Mouse (Mus musculus): ENCODE measurements around the gene Gm10322. TPM values are rescaled to one million over a fixed set of nuclear protein-coding genes. Genes with fewer than 3 reads are reported as not detected.

Gene Gm10322
- polyA plus RNA-seq, 2 experiments, result not detected

DNA sequence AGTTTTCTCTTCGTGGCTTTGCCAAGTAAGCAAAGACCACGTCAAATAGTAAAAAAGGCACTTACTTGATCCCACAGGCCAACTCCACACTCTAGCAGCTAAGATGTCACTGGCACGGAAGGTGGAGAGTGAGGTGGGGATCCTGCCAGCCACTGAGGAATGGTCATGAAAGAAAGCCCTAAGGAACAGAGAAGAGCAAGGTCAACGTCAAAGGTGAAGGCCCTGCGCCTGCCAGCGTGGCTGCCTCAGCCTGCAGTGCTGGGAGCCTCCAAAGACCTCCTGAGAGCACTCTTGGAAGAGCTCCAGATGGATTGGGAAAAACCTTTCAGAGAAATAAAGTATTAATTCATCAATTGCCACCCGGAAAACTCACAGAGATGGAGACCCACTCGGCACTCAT is 15.3 kb upstream of the Gm10322 start:
- TF ChIP-seq CTCF (IDR thresholded peaks at IDR 0.05; ENCODE audit: low read depth) (no peak), EP300 (IDR thresholded peaks at IDR 0.05; ENCODE audit: low read depth) (no peak)
- Histone ChIP-seq H3K4me1 (replicated peaks; ENCODE audit: control insufficient read depth in 2 of 2, insufficient read depth in 2 of 2, low read length in 1 of 2) (0 out of 4 replicates have a peak, but pooled peaks cover 0 to 4% of the 10 kb centered on the region in 2 experiments), H3K27me3 (ENCODE audit: control insufficient read depth, insufficient read depth, low read length) (no peaks in the 10 kb centered on the region), H3K4me2 (ENCODE audit: low read depth) (no peak overlapping the region), H3K4me3 (ENCODE audit: insufficient read depth in 1 of 2, low read depth in 2 of 2, low read length in 2 of 2) (no peak overlapping the region), H3K36me3 (replicated peaks; ENCODE audit: control insufficient read depth, insufficient read depth, low read depth) (no peaks in the 10 kb centered on the region), H3K27ac (no peak overlapping the region), H3K9me3 (ENCODE audit: control insufficient read depth, low read length) (no peaks in the 10 kb centered on the region), H3K9ac (replicated peaks) (no peak overlapping the region)
- no peak for DNase-seq (ENCODE audit: low read depth in 3 of 3, low spot score in 3 of 3)
- ATAC-seq (ENCODE audit: insufficient read depth), result no peak
- 74% methylated on average over 8 of the region's 8 CpGs for WGBS (ENCODE audit: insufficient replicate concordance)

DNA sequence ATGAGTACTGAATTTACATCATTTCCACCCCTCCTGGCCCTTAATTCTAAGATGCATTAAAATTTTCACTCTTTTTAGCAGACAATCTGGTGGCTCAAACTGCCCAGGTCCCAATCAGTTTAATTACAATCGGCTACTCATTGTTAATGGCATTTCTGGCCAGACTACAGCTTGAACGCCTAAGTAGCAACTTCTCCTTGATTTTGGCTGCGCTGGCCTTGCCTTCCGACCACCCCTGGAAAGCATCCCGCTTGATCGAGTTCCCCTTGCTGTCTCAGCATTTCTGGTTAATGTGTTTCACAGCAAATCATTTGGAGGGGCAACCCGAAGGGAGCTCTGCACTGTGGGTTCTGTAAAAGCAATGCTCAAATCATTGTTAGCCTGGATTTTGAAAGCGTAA is 13.8 kb upstream of the Gm10322 start:
- Histone ChIP-seq H3K36me3 (replicated peaks; ENCODE audit: control insufficient read depth, insufficient read depth, low read depth) (no peaks in the 10 kb centered on the region), H3K9me3 (ENCODE audit: control insufficient read depth, low read length) (no peaks in the 10 kb centered on the region), H3K27me3 (ENCODE audit: control insufficient read depth, insufficient read depth, low read length) (no peaks in the 10 kb centered on the region), H3K27ac (no peak overlapping the region), H3K9ac (replicated peaks) (no peak overlapping the region), H3K4me1 (replicated peaks; ENCODE audit: control insufficient read depth in 2 of 2, insufficient read depth in 2 of 2, low read length in 1 of 2) (0 out of 4 replicates have a peak, but pooled peaks cover 0 to 4% of the 10 kb centered on the region in 2 experiments), H3K4me3 (ENCODE audit: insufficient read depth in 1 of 2, low read depth in 2 of 2, low read length in 2 of 2) (no peak overlapping the region), H3K4me2 (ENCODE audit: low read depth) (no peak overlapping the region)
- DNase-seq (ENCODE audit: low read depth in 3 of 3, low spot score in 3 of 3) (no peak), ATAC-seq (ENCODE audit: insufficient read depth) (no peak)
- TF ChIP-seq EP300 (IDR thresholded peaks at IDR 0.05; ENCODE audit: low read depth) (no peak), CTCF (IDR thresholded peaks at IDR 0.05; ENCODE audit: low read depth) (no peak)
- WGBS (ENCODE audit: insufficient replicate concordance), result 69% methylated on average over 8 of the region's 8 CpGs

GRCm38 (mm10) chr10:59602891-59603290 is 13.0 kb upstream of the Gm10322 start:
- Histone ChIP-seq H3K9ac (replicated peaks) (no peak overlapping the region), H3K4me1 (replicated peaks; ENCODE audit: control insufficient read depth in 2 of 2, insufficient read depth in 2 of 2, low read length in 1 of 2) (0 out of 4 replicates have a peak, but pooled peaks cover 0 to 4% of the 10 kb centered on the region in 2 experiments), H3K4me3 (ENCODE audit: insufficient read depth in 1 of 2, low read depth in 2 of 2, low read length in 2 of 2) (no peak overlapping the region), H3K27ac (no peak overlapping the region), H3K36me3 (replicated peaks; ENCODE audit: control insufficient read depth, insufficient read depth, low read depth) (no peaks in the 10 kb centered on the region), H3K4me2 (ENCODE audit: low read depth) (no peak overlapping the region), H3K9me3 (ENCODE audit: control insufficient read depth, low read length) (no peaks in the 10 kb centered on the region), H3K27me3 (ENCODE audit: control insufficient read depth, insufficient read depth, low read length) (no peaks in the 10 kb centered on the region)
- 71% methylated on average over 14 of the region's 14 CpGs for WGBS (ENCODE audit: insufficient replicate concordance)
- ATAC-seq (ENCODE audit: insufficient read depth), result no peak
- no peak for DNase-seq (ENCODE audit: low read depth in 3 of 3, low spot score in 3 of 3)
- TF ChIP-seq EP300 (IDR thresholded peaks at IDR 0.05; ENCODE audit: low read depth) (no peak), CTCF (IDR thresholded peaks at IDR 0.05; ENCODE audit: low read depth) (no peak)

GRCm38 (mm10) chr10:59603843-59604242 is 12.0 kb upstream of the Gm10322 start:
- TF ChIP-seq EP300 (IDR thresholded peaks at IDR 0.05; ENCODE audit: low read depth) (no peak), CTCF (IDR thresholded peaks at IDR 0.05; ENCODE audit: low read depth) (no peak)
- no peaks in the 10 kb centered on the region for H3K9me3 ChIP-seq (ENCODE audit: control insufficient read depth, low read length)
- H3K36me3 ChIP-seq (replicated peaks; ENCODE audit: control insufficient read depth, insufficient read depth, low read depth), result no peaks in the 10 kb centered on the region
- no peak overlapping the region for H3K4me3 ChIP-seq (ENCODE audit: insufficient read depth in 1 of 2, low read depth in 2 of 2, low read length in 2 of 2)
- WGBS (ENCODE audit: insufficient replicate concordance), result 50% methylated on average over 5 of the region's 5 CpGs
- H3K4me2 ChIP-seq (ENCODE audit: low read depth), result no peak overlapping the region
- 0 out of 4 replicates have a peak, but pooled peaks cover 0 to 4% of the 10 kb centered on the region in 2 experiments for H3K4me1 ChIP-seq (replicated peaks; ENCODE audit: control insufficient read depth in 2 of 2, insufficient read depth in 2 of 2, low read length in 1 of 2)
- H3K9ac ChIP-seq (replicated peaks), result no peak overlapping the region
- ATAC-seq (ENCODE audit: insufficient read depth) (no peak), DNase-seq (ENCODE audit: low read depth in 3 of 3, low spot score in 3 of 3) (no peak)
- no peaks in the 10 kb centered on the region for H3K27me3 ChIP-seq (ENCODE audit: control insufficient read depth, insufficient read depth, low read length)
- H3K27ac ChIP-seq, result no peak overlapping the region

- DNase-seq (ENCODE audit: low read depth in 3 of 3, low spot score in 3 of 3) (no peak), ATAC-seq (ENCODE audit: insufficient read depth) (no peak)
- H3K9me3 ChIP-seq (ENCODE audit: control insufficient read depth, low read length), result no peaks in the 10 kb centered on the region
- no peak overlapping the region for H3K9ac ChIP-seq (replicated peaks)
- H3K4me1 ChIP-seq (replicated peaks; ENCODE audit: control insufficient read depth in 2 of 2, insufficient read depth in 2 of 2, low read length in 1 of 2), result 0 out of 4 replicates have a peak, but pooled peaks cover 0 to 4% of the 10 kb centered on the region in 2 experiments
- no peaks in the 10 kb centered on the region for H3K36me3 ChIP-seq (replicated peaks; ENCODE audit: control insufficient read depth, insufficient read depth, low read depth)
- H3K27me3 ChIP-seq (ENCODE audit: control insufficient read depth, insufficient read depth, low read length), result no peaks in the 10 kb centered on the region
- no peak overlapping the region for H3K4me3 ChIP-seq (ENCODE audit: insufficient read depth in 1 of 2, low read depth in 2 of 2, low read length in 2 of 2)
- no peak overlapping the region for H3K4me2 ChIP-seq (ENCODE audit: low read depth)
- 64% methylated on average over 11 of the region's 11 CpGs for WGBS (ENCODE audit: insufficient replicate concordance)
- TF ChIP-seq CTCF (IDR thresholded peaks at IDR 0.05; ENCODE audit: low read depth), result no peak
- TF ChIP-seq EP300 (IDR thresholded peaks at IDR 0.05; ENCODE audit: low read depth), result no peak
- no peak overlapping the region for H3K27ac ChIP-seq
Measured at GRCm38 (mm10) chr10:59604879-59605464, 10.9 kb upstream of the Gm10322 start.
